Mouse (Mus musculus): Measurements from ENCODE around the gene Impdh2.

Impdh2 gene

DNA sequence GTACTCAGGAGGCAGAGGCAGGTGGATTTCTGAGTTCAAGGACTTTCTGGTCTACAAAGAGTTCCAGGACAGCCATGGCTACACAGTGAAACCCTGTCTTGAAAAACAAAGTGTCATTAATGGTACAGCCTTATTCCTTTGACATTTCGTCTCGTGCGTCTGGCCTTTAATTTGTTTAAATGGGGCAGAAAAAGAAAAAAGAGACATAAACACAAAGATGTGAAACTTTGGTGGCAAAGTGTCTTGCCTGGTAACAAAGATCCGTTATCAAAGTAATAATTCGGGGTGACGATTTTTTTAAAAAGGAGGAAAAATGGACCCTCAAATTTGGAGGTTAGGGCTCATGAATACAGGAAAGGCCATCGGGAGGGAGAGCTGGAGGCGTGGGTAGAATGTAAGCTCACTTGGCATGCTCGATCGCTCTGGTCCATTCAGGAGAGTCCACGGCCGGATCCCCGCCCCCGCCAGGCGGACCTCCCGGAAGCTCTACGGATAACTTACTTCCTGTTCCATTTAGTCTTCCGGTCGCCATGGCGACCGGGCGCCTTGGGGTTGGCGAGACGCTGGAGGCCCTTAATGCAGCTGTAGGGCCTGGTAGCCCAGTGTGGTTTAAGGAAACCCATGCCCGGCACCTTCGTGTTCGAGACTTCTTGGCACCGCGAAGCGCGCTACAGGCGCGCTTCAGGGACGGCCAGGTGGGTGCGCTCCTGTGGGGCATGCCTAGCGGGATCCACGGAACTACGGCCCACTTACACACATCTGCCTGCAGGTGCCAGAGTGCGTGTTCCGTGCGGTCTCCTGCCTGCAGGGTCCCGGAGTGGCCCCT is 9.5 kb downstream of the Impdh2 start, which contains the start of gene Dalrd3:
Gene Dalrd3 (plus strand): TSS at position 506 of the 826 bp plus-strand sequence.
- peak; percentile 98 for DNase-seq (ENCODE audit: inconsistent ontology term)

DNA sequence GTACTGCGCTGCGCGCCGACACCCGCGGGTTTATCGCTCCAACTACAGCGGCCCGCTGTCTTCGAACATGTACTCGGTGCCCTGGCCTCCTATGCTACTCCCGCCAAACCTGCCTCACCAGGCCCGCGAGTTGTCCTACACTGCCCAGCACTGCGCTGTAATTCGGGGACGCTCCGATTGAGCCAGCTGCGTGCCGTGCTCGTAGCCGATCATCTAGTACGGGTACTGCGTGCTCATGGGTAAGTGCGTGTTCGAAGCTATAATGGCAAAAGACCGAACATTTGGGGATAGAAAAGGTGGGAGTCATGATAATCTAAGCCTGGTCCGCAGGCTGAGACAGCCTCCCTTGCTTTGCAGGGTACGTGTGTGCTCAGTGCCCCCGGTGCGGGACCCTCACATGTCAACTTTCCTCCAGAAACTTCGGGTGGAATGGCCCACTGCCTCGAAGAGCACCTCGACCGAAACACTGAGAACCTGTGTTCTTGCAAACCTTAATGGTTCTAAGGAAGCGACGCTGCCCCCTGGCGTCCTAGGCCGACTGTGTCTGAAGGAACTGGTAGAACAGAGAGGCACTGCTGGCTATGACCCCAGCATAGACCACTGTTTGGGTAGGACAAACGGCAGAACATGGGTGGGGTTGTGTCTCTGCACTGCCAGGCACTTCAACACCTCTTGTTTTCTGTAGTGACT is 10.3 kb downstream of the Impdh2 start:
- peak; percentile 75 for DNase-seq (ENCODE audit: inconsistent ontology term)

- no peak for DNase-seq (ENCODE audit: inconsistent ontology term)
Observed at GRCm38 (mm10) chr9:108571401-108571973, 11.4 kb downstream of the Impdh2 start.

DNA sequence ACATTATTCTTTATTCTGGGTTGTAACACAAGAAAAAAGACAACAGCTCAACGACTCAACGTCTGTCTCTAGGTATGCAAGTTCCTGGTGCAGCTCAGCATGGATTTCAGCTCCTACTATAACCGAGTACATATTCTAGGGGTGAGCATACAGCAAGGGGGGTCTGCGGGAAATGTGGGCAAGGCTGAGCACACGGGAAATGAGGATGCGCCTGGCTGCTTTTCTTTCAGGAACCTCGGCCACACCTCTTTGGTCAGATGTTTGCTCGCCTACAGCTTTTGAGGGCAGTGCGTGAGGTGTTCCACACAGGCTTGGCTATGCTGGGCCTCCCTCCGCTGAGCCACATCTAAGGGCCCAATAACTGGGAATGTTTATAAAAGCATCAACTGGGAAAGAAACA is 12.2 kb downstream of the Impdh2 start:
- no peak for DNase-seq (ENCODE audit: inconsistent ontology term)

- DNase-seq (ENCODE audit: inconsistent ontology term) = peak; percentile 75
Observed at GRCm38 (mm10) chr9:108573774-108574690, 13.9 kb downstream of the Impdh2 start.

- no peak for DNase-seq (ENCODE audit: inconsistent ontology term)
Observed at GRCm38 (mm10) chr9:108574921-108575320, 14.8 kb downstream of the Impdh2 start.

DNA sequence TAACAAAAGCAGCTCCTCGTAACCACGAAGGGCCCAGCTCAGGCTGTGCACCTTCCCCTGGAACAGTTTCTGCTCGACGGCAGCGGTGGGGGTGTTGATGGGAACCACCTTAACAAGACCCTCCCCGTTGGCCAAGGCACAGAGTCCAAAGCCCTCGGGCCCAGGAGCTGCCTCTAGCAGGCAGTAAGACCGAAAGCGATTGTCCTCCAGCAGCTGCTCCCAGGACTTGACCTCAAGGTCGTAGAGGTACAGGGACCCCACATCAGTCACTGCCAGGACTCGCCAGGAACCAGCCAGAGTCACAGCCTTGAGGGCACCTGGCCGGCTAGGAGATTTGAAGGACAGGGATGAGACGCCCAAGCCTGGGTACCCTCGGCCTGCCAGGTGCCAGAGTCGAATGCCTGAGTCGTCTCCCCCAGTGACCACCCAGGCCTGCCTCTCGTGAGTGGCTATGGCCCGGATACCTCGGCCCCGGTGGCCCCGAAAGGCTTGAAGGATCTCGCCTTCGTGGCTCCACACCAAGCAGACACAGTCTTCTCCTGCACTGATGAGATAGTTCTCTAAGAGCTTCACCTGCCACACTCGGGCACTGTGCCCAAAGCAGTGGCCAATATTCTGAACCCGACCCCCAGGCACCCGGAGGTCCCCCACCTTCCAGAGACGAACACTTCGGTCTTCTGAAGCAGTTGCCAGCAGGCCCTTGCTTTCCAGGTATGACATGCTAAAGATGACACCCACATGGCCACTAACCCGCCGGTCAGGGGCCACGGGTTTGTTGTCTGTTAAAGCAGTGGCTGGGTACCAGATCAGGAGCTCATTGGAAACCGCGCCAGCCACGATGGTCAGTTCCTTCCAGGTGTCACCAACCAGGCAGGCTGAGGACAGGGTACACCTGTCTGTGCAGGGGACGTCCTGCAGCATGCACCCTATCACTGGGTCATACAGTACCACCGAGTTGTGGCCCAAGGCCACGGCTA is 15.5 kb downstream of the Impdh2 start:
- DNase-seq (ENCODE audit: inconsistent ontology term) = no peak

- DNase-seq (ENCODE audit: inconsistent ontology term) = no peak
Observed at GRCm38 (mm10) chr9:108577025-108577424, 16.9 kb downstream of the Impdh2 start.

- peak; percentile 59 for DNase-seq (ENCODE audit: inconsistent ontology term)
Observed at GRCm38 (mm10) chr9:108577934-108578544, 18.0 kb downstream of the Impdh2 start.

DNA sequence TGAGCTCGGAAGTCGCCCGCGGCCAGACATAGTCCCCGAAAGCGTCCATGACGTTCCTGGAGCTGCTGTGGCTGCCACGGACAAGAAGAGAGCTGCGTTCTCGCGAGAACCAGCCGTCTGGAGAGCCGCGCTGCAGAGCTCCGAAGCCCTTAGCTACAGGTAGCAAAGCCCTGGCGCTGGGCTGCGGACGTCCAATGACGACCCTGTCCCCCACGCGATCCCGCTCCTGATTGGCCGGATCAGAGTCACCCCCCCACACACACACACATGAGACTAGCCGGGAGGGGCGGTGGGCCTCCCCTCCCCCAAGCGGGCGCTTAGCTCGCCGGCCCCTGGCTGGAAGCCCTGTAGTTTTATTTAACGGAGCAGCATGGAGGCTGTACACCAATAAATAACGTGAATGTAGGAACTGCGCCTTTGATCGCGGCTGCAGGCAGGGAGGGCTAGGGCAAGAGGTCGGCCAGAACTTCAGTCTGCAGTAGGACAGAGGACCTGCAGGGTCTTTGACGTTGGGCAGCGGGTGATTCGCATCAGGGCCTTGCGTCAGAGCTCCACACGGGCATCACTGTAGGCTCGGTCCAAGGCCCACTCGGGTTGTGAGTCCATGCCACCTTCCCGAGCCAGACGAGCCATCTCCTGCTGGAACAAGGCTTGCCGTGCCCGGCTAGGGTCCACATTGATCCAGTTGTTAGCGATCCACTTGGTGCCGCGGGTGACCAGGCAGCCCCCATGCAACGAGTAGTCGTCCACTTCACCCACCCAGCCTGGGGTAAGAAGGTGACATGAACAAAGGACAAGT is 18.7 kb downstream of the Impdh2 start, which contains the start of gene Wdr6:
Gene Wdr6 (minus strand): TSS at position 195 of the 799 bp plus-strand sequence.
- DNase-seq (ENCODE audit: inconsistent ontology term) = peak; percentile 96

- DNase-seq (ENCODE audit: inconsistent ontology term) = no peak
Observed at GRCm38 (mm10) chr9:108579344-108579690, 19.2 kb downstream of the Impdh2 start.

DNA sequence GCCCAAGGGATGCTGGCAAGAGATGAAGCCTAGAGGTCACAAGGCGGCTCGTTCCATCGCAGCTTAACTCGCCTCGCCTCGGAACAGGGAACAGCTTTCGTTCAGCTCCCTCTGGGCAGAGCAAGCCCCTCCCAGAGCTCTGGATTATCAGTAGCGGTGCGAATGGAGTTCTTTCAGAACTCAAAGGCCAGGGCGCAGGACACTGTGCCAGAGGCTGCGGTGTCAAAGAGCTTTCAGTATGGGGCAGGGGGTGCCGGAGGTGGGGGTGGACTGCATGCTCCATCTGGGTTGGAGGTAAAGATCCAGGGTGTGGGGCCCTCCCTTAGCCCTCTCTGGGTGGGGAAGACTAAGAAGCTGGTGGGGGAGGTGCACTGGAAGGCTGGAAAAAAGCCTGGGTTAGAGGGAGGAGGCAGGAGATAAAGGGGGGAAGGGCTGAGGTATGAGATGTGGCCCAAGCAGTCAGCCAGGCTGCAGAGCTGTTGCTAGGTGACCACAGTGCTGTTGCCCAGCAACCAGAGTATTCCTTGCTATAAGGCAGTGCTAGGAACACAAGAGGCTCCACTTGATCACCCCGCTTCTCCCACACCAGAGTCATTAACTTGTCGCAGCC is 27.6 kb downstream of the Impdh2 start:
- peak; percentile 73 for DNase-seq (ENCODE audit: inconsistent ontology term)

GRCm38 (mm10) chr9:108589229-108589628 is 29.1 kb downstream of the Impdh2 start:
- no peak for DNase-seq (ENCODE audit: inconsistent ontology term)

GRCm38 (mm10) chr9:108591462-108591861 is 31.4 kb downstream of the Impdh2 start:
- DNase-seq (ENCODE audit: inconsistent ontology term) = no peak

- DNase-seq (ENCODE audit: inconsistent ontology term) = no peak
Observed at GRCm38 (mm10) chr9:108594354-108594753, 34.3 kb downstream of the Impdh2 start.

GRCm38 (mm10) chr9:108596998-108597764 is 37.1 kb downstream of the Impdh2 start, which contains the start of gene P4htm:
P4htm (minus strand) TSS chr9:108597667.
- peak; percentile 78 for DNase-seq (ENCODE audit: inconsistent ontology term)

- DNase-seq (ENCODE audit: inconsistent ontology term) = peak; percentile 64
Observed at GRCm38 (mm10) chr9:108599021-108599566, 39.0 kb downstream of the Impdh2 start.
